Mouse (Mus musculus): Measurements from ENCODE around the gene Enoph1. TPM values are rescaled to one million over a fixed set of nuclear protein-coding genes. Genes with fewer than 3 reads are reported as not detected.

Gene Enoph1
- polyA plus RNA-seq, 1 experiment = 43.4 TPM

GRCm38 (mm10) chr5:100020089-100020488, 19.7 kb upstream of the Enoph1 start:
- no peaks in the 10 kb centered on the region for H3K4me1 ChIP-seq (ENCODE audit: control insufficient read depth, insufficient read depth, low read length)
- TF ChIP-seq CTCF (IDR thresholded peaks at IDR 0.05; ENCODE audit: low read depth, low read length) (no peak), EP300 (IDR thresholded peaks at IDR 0.05; ENCODE audit: insufficient read depth, low read depth, low read length) (no peak), POLR2A (IDR thresholded peaks at IDR 0.05; ENCODE audit: insufficient read depth, low read length) (no peak)
- no peaks in the 10 kb centered on the region for H3K9me3 ChIP-seq (replicated peaks; ENCODE audit: control insufficient read depth, insufficient read depth, low read length, poor library complexity, severe bottlenecking)
- H3K9ac ChIP-seq (ENCODE audit: low read depth, poor library complexity, severe bottlenecking) = no peak overlapping the region
- H3K36me3 ChIP-seq (ENCODE audit: control insufficient read depth, insufficient read depth, low read length, poor library complexity, severe bottlenecking) = no peaks in the 10 kb centered on the region
- no peaks in the 10 kb centered on the region for H3K27me3 ChIP-seq (ENCODE audit: control insufficient read depth, insufficient read depth, low read length, poor library complexity, severe bottlenecking)
- no peak overlapping the region for H3K27ac ChIP-seq (ENCODE audit: insufficient read depth, low read length)
- no peak overlapping the region for H3K4me3 ChIP-seq (ENCODE audit: low read depth, low read length)

- no peak overlapping the region for H3K27ac ChIP-seq (ENCODE audit: insufficient read depth, low read length)
- H3K9me3 ChIP-seq (replicated peaks; ENCODE audit: control insufficient read depth, insufficient read depth, low read length, poor library complexity, severe bottlenecking) = no peaks in the 10 kb centered on the region
- H3K4me1 ChIP-seq (ENCODE audit: control insufficient read depth, insufficient read depth, low read length) = no peaks in the 10 kb centered on the region
- H3K27me3 ChIP-seq (ENCODE audit: control insufficient read depth, insufficient read depth, low read length, poor library complexity, severe bottlenecking) = no peaks in the 10 kb centered on the region
- H3K36me3 ChIP-seq (ENCODE audit: control insufficient read depth, insufficient read depth, low read length, poor library complexity, severe bottlenecking) = no peaks in the 10 kb centered on the region
- TF ChIP-seq CTCF (IDR thresholded peaks at IDR 0.05; ENCODE audit: low read depth, low read length) (no peak), EP300 (IDR thresholded peaks at IDR 0.05; ENCODE audit: insufficient read depth, low read depth, low read length) (no peak), POLR2A (IDR thresholded peaks at IDR 0.05; ENCODE audit: insufficient read depth, low read length) (no peak)
- no peak overlapping the region for H3K4me3 ChIP-seq (ENCODE audit: low read depth, low read length)
- H3K9ac ChIP-seq (ENCODE audit: low read depth, poor library complexity, severe bottlenecking) = no peak overlapping the region
These were observed 15.4 kb upstream of the Enoph1 start for GRCm38 (mm10) chr5:100024403-100024802.

- Histone ChIP-seq H3K27me3 (ENCODE audit: control insufficient read depth, insufficient read depth, low read length, poor library complexity, severe bottlenecking) (no peaks in the 10 kb centered on the region), H3K9ac (ENCODE audit: low read depth, poor library complexity, severe bottlenecking) (no peak overlapping the region), H3K27ac (ENCODE audit: insufficient read depth, low read length) (no peak overlapping the region), H3K4me3 (ENCODE audit: low read depth, low read length) (no peak overlapping the region), H3K4me1 (ENCODE audit: control insufficient read depth, insufficient read depth, low read length) (no peaks in the 10 kb centered on the region), H3K36me3 (ENCODE audit: control insufficient read depth, insufficient read depth, low read length, poor library complexity, severe bottlenecking) (no peaks in the 10 kb centered on the region), H3K9me3 (replicated peaks; ENCODE audit: control insufficient read depth, insufficient read depth, low read length, poor library complexity, severe bottlenecking) (no peaks in the 10 kb centered on the region)
- TF ChIP-seq EP300 (IDR thresholded peaks at IDR 0.05; ENCODE audit: insufficient read depth, low read depth, low read length) = no peak
- no peak for TF ChIP-seq POLR2A (IDR thresholded peaks at IDR 0.05; ENCODE audit: insufficient read depth, low read length)
- TF ChIP-seq CTCF (IDR thresholded peaks at IDR 0.05; ENCODE audit: low read depth, low read length) = no peak
These were observed 14.9 kb upstream of the Enoph1 start for GRCm38 (mm10) chr5:100024868-100025267.

- no peak overlapping the region for H3K27ac ChIP-seq (ENCODE audit: insufficient read depth, low read length)
- H3K36me3 ChIP-seq (ENCODE audit: control insufficient read depth, insufficient read depth, low read length, poor library complexity, severe bottlenecking) = peaks cover 28% of the 10 kb centered on the region
- no peaks in the 10 kb centered on the region for H3K9me3 ChIP-seq (replicated peaks; ENCODE audit: control insufficient read depth, insufficient read depth, low read length, poor library complexity, severe bottlenecking)
- TF ChIP-seq CTCF (IDR thresholded peaks at IDR 0.05; ENCODE audit: low read depth, low read length) (no peak), POLR2A (IDR thresholded peaks at IDR 0.05; ENCODE audit: insufficient read depth, low read length) (no peak), EP300 (IDR thresholded peaks at IDR 0.05; ENCODE audit: insufficient read depth, low read depth, low read length) (no peak)
- no peaks in the 10 kb centered on the region for H3K27me3 ChIP-seq (ENCODE audit: control insufficient read depth, insufficient read depth, low read length, poor library complexity, severe bottlenecking)
- no peak overlapping the region for H3K4me3 ChIP-seq (ENCODE audit: low read depth, low read length)
- H3K4me1 ChIP-seq (ENCODE audit: control insufficient read depth, insufficient read depth, low read length) = no peaks in the 10 kb centered on the region
- H3K9ac ChIP-seq (ENCODE audit: low read depth, poor library complexity, severe bottlenecking) = no peak overlapping the region
These were observed 9.7 kb upstream of the Enoph1 start for GRCm38 (mm10) chr5:100030069-100030468.

- TF ChIP-seq POLR2A (IDR thresholded peaks at IDR 0.05; ENCODE audit: insufficient read depth, low read length) (no peak), CTCF (IDR thresholded peaks at IDR 0.05; ENCODE audit: low read depth, low read length) (no peak), EP300 (IDR thresholded peaks at IDR 0.05; ENCODE audit: insufficient read depth, low read depth, low read length) (no peak)
These were observed 7.7 kb upstream of the Enoph1 start for GRCm38 (mm10) chr5:100032107-100032506.

GRCm38 (mm10) chr5:100032646-100033045, 7.1 kb upstream of the Enoph1 start:
- Histone ChIP-seq H3K4me3 (ENCODE audit: low read depth, low read length) (no peak overlapping the region), H3K4me1 (ENCODE audit: control insufficient read depth, insufficient read depth, low read length) (no peaks in the 10 kb centered on the region), H3K27me3 (ENCODE audit: control insufficient read depth, insufficient read depth, low read length, poor library complexity, severe bottlenecking) (no peaks in the 10 kb centered on the region), H3K27ac (ENCODE audit: insufficient read depth, low read length) (peak overlapping the region; percentile 32; the same call in 1 of the 2 replicates), H3K9ac (ENCODE audit: low read depth, poor library complexity, severe bottlenecking) (no peak overlapping the region), H3K9me3 (replicated peaks; ENCODE audit: control insufficient read depth, insufficient read depth, low read length, poor library complexity, severe bottlenecking) (no peaks in the 10 kb centered on the region), H3K36me3 (ENCODE audit: control insufficient read depth, insufficient read depth, low read length, poor library complexity, severe bottlenecking) (peaks cover 51% of the 10 kb centered on the region)
- no peak for TF ChIP-seq CTCF (IDR thresholded peaks at IDR 0.05; ENCODE audit: low read depth, low read length)
- TF ChIP-seq EP300 (IDR thresholded peaks at IDR 0.05; ENCODE audit: insufficient read depth, low read depth, low read length) = no peak
- no peak for TF ChIP-seq POLR2A (IDR thresholded peaks at IDR 0.05; ENCODE audit: insufficient read depth, low read length)

More at GRCm38 (mm10) chr5:100032107-100032506, 7.7 kb upstream of the Enoph1 start:
- no peak overlapping the region for H3K4me3 ChIP-seq (ENCODE audit: low read depth, low read length)
- H3K9ac ChIP-seq (ENCODE audit: low read depth, poor library complexity, severe bottlenecking) = no peak overlapping the region
- H3K9me3 ChIP-seq (replicated peaks; ENCODE audit: control insufficient read depth, insufficient read depth, low read length, poor library complexity, severe bottlenecking) = no peaks in the 10 kb centered on the region
- peaks cover 46% of the 10 kb centered on the region for H3K36me3 ChIP-seq (ENCODE audit: control insufficient read depth, insufficient read depth, low read length, poor library complexity, severe bottlenecking)
- H3K4me1 ChIP-seq (ENCODE audit: control insufficient read depth, insufficient read depth, low read length) = no peaks in the 10 kb centered on the region
- no peak overlapping the region for H3K27ac ChIP-seq (ENCODE audit: insufficient read depth, low read length)
- no peaks in the 10 kb centered on the region for H3K27me3 ChIP-seq (ENCODE audit: control insufficient read depth, insufficient read depth, low read length, poor library complexity, severe bottlenecking)

Data from ES-Bruce4 (cell line).